Mouse (Mus musculus) kidney, embryonic 14.5 days (tissue): ENCODE results near the gene Acss2. TPM values are rescaled to one million over a fixed set of nuclear protein-coding genes. Genes with fewer than 3 reads are reported as not detected.

Experiments used
- ATAC-seq: fragments of 200-750 bp; cut with Nextera tagmentation; 2 replicates; pipeline ENCODE4 v1.8.0; 2017; ENCODE audit warnings: moderate number of reproducible peaks, mild to moderate bottlenecking, moderate TSS enrichment, moderate library complexity; ENCODE audit not compliant: low FRiP score, low TSS enrichment
- H3K27ac ChIP-seq: fragments of 300-500 bp; sonication (generic); 2 replicates; pipeline ENCODE4 v1.5.1; 2014; ENCODE audit warnings: low read depth, mild to moderate bottlenecking, low read length, moderate library complexity, mixed read lengths
- H3K27me3 ChIP-seq: fragments of 300-500 bp; sonication (generic); 2 replicates; pipeline ENCODE4 v1.6.1; 2014; ENCODE audit warnings: mild to moderate bottlenecking, low read length; ENCODE audit not compliant: control insufficient read depth, insufficient read depth
- H3K36me3 ChIP-seq: fragments of 300-500 bp; sonication (generic); 2 replicates; pipeline ENCODE4 v1.6.1; 2014; ENCODE audit warnings: low read length, mixed read lengths; ENCODE audit not compliant: control insufficient read depth, insufficient read depth
- H3K4me1 ChIP-seq: fragments of 300-500 bp; sonication (generic); 2 replicates; pipeline ENCODE4 v1.6.1; 2014; ENCODE audit warnings: low read length, mixed read lengths; ENCODE audit not compliant: control insufficient read depth, insufficient read depth
- H3K4me2 ChIP-seq: fragments of 300-500 bp; sonication (generic); replicated peaks from 2 replicates; pipeline ENCODE4 v1.6.1; 2014; ENCODE audit warnings: low read depth, mild to moderate bottlenecking, low read length
- H3K4me3 ChIP-seq: fragments of 300-500 bp; sonication (generic); 2 replicates; pipeline ENCODE4 v1.5.1; 2014; ENCODE audit warnings: mild to moderate bottlenecking, low read length
- H3K9ac ChIP-seq: fragments of 300-500 bp; sonication (generic); 2 replicates; pipeline ENCODE4 v1.6.1; 2014; ENCODE audit warnings: low read depth, mild to moderate bottlenecking, low read length, moderate library complexity
- H3K9me3 ChIP-seq: fragments of 300-500 bp; sonication (generic); 2 replicates; pipeline ENCODE4 v1.6.1; 2016; ENCODE audit warnings: low read length; ENCODE audit not compliant: control insufficient read depth
- WGBS: fragments of 180-500 bp; shearing (Covaris S2); extraction: QIAGEN DNeasy Blood & Tissue Kit; methylation state at CpG from one replicate; pipeline ENCODE4 v1.1.7; 2014; 5-methylcytosine and 5-hydroxymethylcytosine counted together
- polyA plus RNA-seq: library from polyadenylated mRNA; unstranded; fragments of >200 nt; fragmentation: Nextera tagmentation; extraction: Ambion mirVana; gene quantifications from 2 replicates; pipeline ENCODE4 v1.2.1, GENCODE M21; 2014

Gene Acss2
- polyA plus RNA-seq, 1 experiment from 2014 or later = 10.0 TPM

GRCm38 (mm10) chr2:155613326-155613755 is 95.6 kb downstream of the Acss2 start:
- no peak overlapping the region for H3K9ac ChIP-seq
- 6% methylated on average over 20 of the region's 20 CpGs for WGBS
- H3K4me3 ChIP-seq = peak overlapping the region; percentile 26
- H3K4me1 ChIP-seq = no peaks in the 10 kb centered on the region
- peak; percentile 92 for ATAC-seq
- no peaks in the 10 kb centered on the region for H3K9me3 ChIP-seq
- H3K36me3 ChIP-seq = no peaks in the 10 kb centered on the region
- no peak overlapping the region for H3K27ac ChIP-seq
- H3K27me3 ChIP-seq = no peaks in the 10 kb centered on the region
- peak overlapping the region; percentile 48 for H3K4me2 ChIP-seq

GRCm38 (mm10) chr2:155613953-155614352 is 96.2 kb downstream of the Acss2 start:
- ATAC-seq = no peak
- Histone ChIP-seq H3K4me2 (peak overlapping the region; percentile 48; the same call in 1 of the 2 replicates), H3K4me1 (no peaks in the 10 kb centered on the region), H3K4me3 (no peak overlapping the region; the same call in 1 of the 2 replicates), H3K27me3 (no peaks in the 10 kb centered on the region), H3K27ac (no peak overlapping the region), H3K9me3 (no peaks in the 10 kb centered on the region), H3K36me3 (no peaks in the 10 kb centered on the region), H3K9ac (no peak overlapping the region)
- WGBS = 68% methylated on average over 8 of the region's 8 CpGs

GRCm38 (mm10) chr2:155616971-155617370 is 99.2 kb downstream of the Acss2 start:
- Histone ChIP-seq H3K9ac (no peak overlapping the region), H3K27ac (no peak overlapping the region), H3K4me1 (no peaks in the 10 kb centered on the region), H3K9me3 (no peaks in the 10 kb centered on the region), H3K27me3 (no peaks in the 10 kb centered on the region), H3K4me2 (no peak overlapping the region), H3K36me3 (no peaks in the 10 kb centered on the region), H3K4me3 (no peak overlapping the region)
- 46% methylated on average over 6 of the region's 6 CpGs for WGBS
- ATAC-seq = no peak

- 21% methylated on average over 8 of the region's 8 CpGs for WGBS
- no peaks in the 10 kb centered on the region for H3K36me3 ChIP-seq
- H3K27ac ChIP-seq = no peak overlapping the region
- no peak overlapping the region for H3K4me3 ChIP-seq
- no peak overlapping the region for H3K4me2 ChIP-seq
- no peaks in the 10 kb centered on the region for H3K9me3 ChIP-seq
- no peaks in the 10 kb centered on the region for H3K4me1 ChIP-seq
- H3K27me3 ChIP-seq = no peaks in the 10 kb centered on the region
- peak; percentile 73 for ATAC-seq
- no peak overlapping the region for H3K9ac ChIP-seq
Measured at GRCm38 (mm10) chr2:155619817-155620216, 102.1 kb downstream of the Acss2 start.

- Histone ChIP-seq H3K4me2 (no peak overlapping the region), H3K4me1 (no peaks in the 10 kb centered on the region), H3K27me3 (peaks cover 10% of the 10 kb centered on the region; the same call in 1 of the 2 replicates), H3K4me3 (no peak overlapping the region), H3K9ac (no peak overlapping the region), H3K27ac (no peak overlapping the region), H3K36me3 (no peaks in the 10 kb centered on the region), H3K9me3 (no peaks in the 10 kb centered on the region)
- WGBS = 32% methylated on average over 11 of the region's 11 CpGs
- no peak for ATAC-seq
Measured at GRCm38 (mm10) chr2:155622606-155623005, 104.9 kb downstream of the Acss2 start.

- Histone ChIP-seq H3K4me2 (no peak overlapping the region), H3K9me3 (no peaks in the 10 kb centered on the region), H3K36me3 (no peaks in the 10 kb centered on the region), H3K4me3 (no peak overlapping the region), H3K27me3 (peaks cover 22% of the 10 kb centered on the region), H3K4me1 (peaks cover 2% of the 10 kb centered on the region; the same call in 1 of the 2 replicates), H3K27ac (no peak overlapping the region), H3K9ac (no peak overlapping the region)
- WGBS = 87% methylated on average over 6 of the region's 6 CpGs
- no peak for ATAC-seq
Measured at GRCm38 (mm10) chr2:155623996-155624395, 106.2 kb downstream of the Acss2 start.

- Histone ChIP-seq H3K36me3 (no peaks in the 10 kb centered on the region), H3K4me1 (peaks cover 5% of the 10 kb centered on the region; the same call in 1 of the 2 replicates), H3K9me3 (no peaks in the 10 kb centered on the region), H3K9ac (no peak overlapping the region), H3K4me3 (no peak overlapping the region), H3K27ac (no peak overlapping the region), H3K27me3 (peaks cover 26% of the 10 kb centered on the region), H3K4me2 (no peak overlapping the region)
- 40% methylated on average over 10 of the region's 10 CpGs for WGBS
- ATAC-seq = no peak
Measured at GRCm38 (mm10) chr2:155624730-155625129, 107.0 kb downstream of the Acss2 start.

GRCm38 (mm10) chr2:155626277-155626676 is 108.5 kb downstream of the Acss2 start:
- Histone ChIP-seq H3K9ac (no peak overlapping the region), H3K36me3 (no peaks in the 10 kb centered on the region), H3K27ac (no peak overlapping the region), H3K4me1 (peaks cover 18% of the 10 kb centered on the region; the same call in 1 of the 2 replicates), H3K4me3 (no peak overlapping the region), H3K4me2 (no peak overlapping the region), H3K9me3 (no peaks in the 10 kb centered on the region), H3K27me3 (peaks cover 42% of the 10 kb centered on the region)
- WGBS = 44% methylated on average over 15 of the region's 15 CpGs
- no peak for ATAC-seq

- H3K9ac ChIP-seq = no peak overlapping the region
- H3K4me2 ChIP-seq = no peak overlapping the region
- H3K4me1 ChIP-seq = peaks cover 18% of the 10 kb centered on the region; the same call in 1 of the 2 replicates
- H3K4me3 ChIP-seq = no peak overlapping the region
- H3K9me3 ChIP-seq = no peaks in the 10 kb centered on the region
- H3K36me3 ChIP-seq = no peaks in the 10 kb centered on the region
- H3K27me3 ChIP-seq = peaks cover 46% of the 10 kb centered on the region
- no peak for ATAC-seq
- WGBS = 46% methylated on average over 21 of the region's 21 CpGs
- no peak overlapping the region for H3K27ac ChIP-seq
Measured at GRCm38 (mm10) chr2:155627030-155627738, 109.4 kb downstream of the Acss2 start.
